Mouse (Mus musculus): ENCODE measurements around the gene Lgr4.

DNA sequence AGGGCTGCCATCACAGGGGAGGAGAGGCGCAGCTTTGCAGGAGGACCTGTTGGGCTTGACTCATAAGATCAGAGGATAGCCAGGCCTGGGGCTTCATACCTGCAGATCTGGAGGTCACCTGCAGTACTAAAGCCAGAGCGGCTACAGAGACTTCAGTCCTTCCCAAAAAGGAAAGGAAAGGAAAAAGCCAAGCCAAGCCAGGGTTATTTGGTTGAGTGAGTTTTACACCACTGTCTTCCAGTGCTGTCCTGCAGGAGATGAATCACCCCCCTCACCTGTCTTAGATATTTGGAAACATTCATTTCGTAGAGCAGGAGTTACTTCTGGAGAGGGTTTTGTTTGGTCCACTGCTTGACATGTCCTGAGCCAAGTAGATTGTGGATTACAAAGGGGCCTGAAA is 15.7 kb downstream of the Lgr4 start:
- TF ChIP-seq ETS1 (IDR thresholded peaks at IDR 0.05; ENCODE audit: low read depth, low read length) (no peak), ZMIZ1 (IDR thresholded peaks at IDR 0.05; ENCODE audit: low read depth, low read length) (no peak), CTCF (IDR thresholded peaks at IDR 0.05 in 2 of 3, conservative IDR thresholded peaks at IDR 0.05 in 1 of 3; ENCODE audit: control insufficient read depth in 1 of 3, insufficient read depth in 1 of 3, low read depth in 2 of 3, low read length in 3 of 3, poor library complexity in 1 of 3, severe bottlenecking in 1 of 3) (no peak), POLR2A (IDR thresholded peaks at IDR 0.05; ENCODE audit: control insufficient read depth in 1 of 2, insufficient read depth in 1 of 2, low read depth in 1 of 2, low read length in 2 of 2, poor library complexity in 1 of 2) (no peak), SMC3 (IDR thresholded peaks at IDR 0.05; ENCODE audit: low read depth, low read length) (no peak), EP300 (IDR thresholded peaks at IDR 0.05; ENCODE audit: low read depth in 1 of 2, low read length in 2 of 2) (no peak), E2F4 (IDR thresholded peaks at IDR 0.05; ENCODE audit: borderline replicate concordance, low read depth, low read length) (no peak), POLR2AphosphoS2 (IDR thresholded peaks at IDR 0.05; ENCODE audit: low read length) (no peak), ZKSCAN1 (IDR thresholded peaks at IDR 0.05; ENCODE audit: low read depth, low read length) (no peak), ZC3H11A (IDR thresholded peaks at IDR 0.05; ENCODE audit: low read depth, low read length) (no peak), TCF12 (IDR thresholded peaks at IDR 0.05; ENCODE audit: low read depth, low read length) (no peak), USF1 (IDR thresholded peaks at IDR 0.05; ENCODE audit: low read depth, low read length) (no peak), TAL1 (IDR thresholded peaks at IDR 0.05; ENCODE audit: low read length) (no peak), HCFC1 (IDR thresholded peaks at IDR 0.05; ENCODE audit: low read depth, low read length) (no peak)

Measured in MEL (cell line).